Mouse (Mus musculus): ENCODE data around the gene Cib4. TPM values are rescaled to one million over a fixed set of nuclear protein-coding genes. Genes with fewer than 3 reads are reported as not detected.
A peak's percentile ranks its signal among the peaks of the same experiment; 100 is the strongest.

The Cib4 gene
- polyA plus RNA-seq, 1 experiment from 2014 or later = not detected

DNA sequence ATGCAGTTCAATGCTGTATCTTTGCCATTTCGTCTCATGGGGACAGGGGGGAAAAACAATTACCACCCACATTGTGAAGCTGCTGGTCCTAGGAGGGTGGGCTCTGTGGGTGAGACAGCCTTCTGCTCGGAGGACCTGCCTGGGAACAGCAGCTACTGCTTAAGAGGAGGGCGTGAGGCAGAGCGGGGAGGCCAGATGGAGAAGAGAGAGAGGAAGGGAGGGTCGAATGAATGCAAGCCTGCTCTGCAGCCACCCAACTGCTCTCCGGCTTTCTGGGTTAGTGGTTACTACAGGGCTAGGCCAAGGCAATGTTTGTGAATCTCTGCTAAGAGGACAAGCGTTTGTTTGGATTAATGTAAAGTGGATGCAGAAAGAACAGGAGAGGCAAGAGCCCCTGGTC, 26.1 kb downstream of the Cib4 start:
- peak overlapping the region; percentile 76 for H3K27ac ChIP-seq (ENCODE audit: low read depth, low read length)
- H3K9ac ChIP-seq (ENCODE audit: low read depth, low read length) = peak overlapping the region; percentile 43
- H3K27me3 ChIP-seq (replicated peaks; ENCODE audit: control insufficient read depth, insufficient read depth, low read length) = no peaks in the 10 kb centered on the region
- no peaks in the 10 kb centered on the region for H3K36me3 ChIP-seq (ENCODE audit: control insufficient read depth, insufficient read depth, low read length)
- H3K9me3 ChIP-seq (ENCODE audit: control insufficient read depth, low read length) = no peaks in the 10 kb centered on the region
- WGBS = 50% methylated on average over 7 of the region's 7 CpGs
- ATAC-seq (replicated peaks; ENCODE audit: low FRiP score) (no peak), DNase-seq (ENCODE audit: low spot score) (no peak)
- no peak overlapping the region for H3K4me2 ChIP-seq
- H3K4me3 ChIP-seq (ENCODE audit: low read depth, low read length) = no peak overlapping the region
- H3K4me1 ChIP-seq (replicated peaks; ENCODE audit: control insufficient read depth, insufficient read depth, low read length) = peaks cover 27% of the 10 kb centered on the region

DNA sequence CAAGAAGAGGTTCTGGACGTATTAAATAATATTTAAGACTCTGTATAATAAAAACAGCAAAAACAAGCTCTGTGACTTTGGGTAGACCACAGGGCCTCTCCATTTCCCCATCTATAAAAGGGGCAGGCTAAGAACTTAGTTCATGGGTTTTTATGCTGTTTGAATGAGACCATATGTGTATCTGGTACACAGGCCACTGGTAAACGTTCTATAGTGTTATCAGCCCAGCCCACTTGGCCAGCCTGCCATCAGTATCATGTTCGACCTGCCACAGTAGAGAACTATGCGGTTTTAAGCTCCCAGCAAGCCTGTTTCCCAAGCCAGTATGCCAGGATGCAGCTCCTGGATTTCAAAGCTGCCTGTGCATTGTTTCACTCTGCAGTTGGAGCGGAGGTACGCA, 27.1 kb downstream of the Cib4 start:
- Histone ChIP-seq H3K36me3 (ENCODE audit: control insufficient read depth, insufficient read depth, low read length) (no peaks in the 10 kb centered on the region), H3K4me3 (ENCODE audit: low read depth, low read length) (no peak overlapping the region), H3K9ac (ENCODE audit: low read depth, low read length) (0 out of 2 replicates have a peak overlapping the region, but pooled peaks have one; percentile 43), H3K27ac (ENCODE audit: low read depth, low read length) (peak overlapping the region; percentile 76), H3K9me3 (ENCODE audit: control insufficient read depth, low read length) (no peaks in the 10 kb centered on the region), H3K4me1 (replicated peaks; ENCODE audit: control insufficient read depth, insufficient read depth, low read length) (peaks cover 27% of the 10 kb centered on the region), H3K27me3 (replicated peaks; ENCODE audit: control insufficient read depth, insufficient read depth, low read length) (no peaks in the 10 kb centered on the region), H3K4me2 (0 out of 2 replicates have a peak overlapping the region, but pooled peaks have one; percentile 19)
- ATAC-seq (replicated peaks; ENCODE audit: low FRiP score) (peak; percentile 93), DNase-seq (ENCODE audit: low spot score) (no peak)
- WGBS = 49% methylated on average over 6 of the region's 6 CpGs

DNA sequence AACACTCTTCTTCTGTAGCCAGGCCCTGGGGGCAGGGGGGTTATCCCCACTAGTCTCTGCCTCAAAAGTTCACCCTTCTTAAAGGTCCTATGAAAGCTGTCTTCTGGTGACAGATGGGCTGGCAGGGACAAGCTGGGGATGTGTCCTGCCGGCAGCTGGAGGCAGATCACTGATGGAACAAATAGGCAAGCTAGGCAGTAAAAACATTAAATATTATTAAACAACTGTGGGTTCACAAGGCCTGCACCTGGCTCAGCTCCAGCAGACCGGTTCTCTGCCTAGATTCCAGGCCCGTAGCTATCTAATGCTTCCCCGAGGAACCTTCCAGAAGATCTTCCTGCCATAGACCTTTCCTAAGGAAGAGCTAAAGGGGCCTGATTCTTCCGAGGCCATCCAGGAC, 27.5 kb downstream of the Cib4 start:
- Histone ChIP-seq H3K27me3 (replicated peaks; ENCODE audit: control insufficient read depth, insufficient read depth, low read length) (no peaks in the 10 kb centered on the region), H3K9me3 (ENCODE audit: control insufficient read depth, low read length) (no peaks in the 10 kb centered on the region), H3K9ac (ENCODE audit: low read depth, low read length) (no peak overlapping the region), H3K27ac (ENCODE audit: low read depth, low read length) (peak overlapping the region; percentile 76), H3K4me1 (replicated peaks; ENCODE audit: control insufficient read depth, insufficient read depth, low read length) (peaks cover 24% of the 10 kb centered on the region), H3K36me3 (ENCODE audit: control insufficient read depth, insufficient read depth, low read length) (no peaks in the 10 kb centered on the region), H3K4me2 (no peak overlapping the region), H3K4me3 (ENCODE audit: low read depth, low read length) (no peak overlapping the region)
- DNase-seq (ENCODE audit: low spot score) = no peak
- ATAC-seq (replicated peaks; ENCODE audit: low FRiP score) = no peak
- 64% methylated on average over 5 of the region's 5 CpGs for WGBS

DNA sequence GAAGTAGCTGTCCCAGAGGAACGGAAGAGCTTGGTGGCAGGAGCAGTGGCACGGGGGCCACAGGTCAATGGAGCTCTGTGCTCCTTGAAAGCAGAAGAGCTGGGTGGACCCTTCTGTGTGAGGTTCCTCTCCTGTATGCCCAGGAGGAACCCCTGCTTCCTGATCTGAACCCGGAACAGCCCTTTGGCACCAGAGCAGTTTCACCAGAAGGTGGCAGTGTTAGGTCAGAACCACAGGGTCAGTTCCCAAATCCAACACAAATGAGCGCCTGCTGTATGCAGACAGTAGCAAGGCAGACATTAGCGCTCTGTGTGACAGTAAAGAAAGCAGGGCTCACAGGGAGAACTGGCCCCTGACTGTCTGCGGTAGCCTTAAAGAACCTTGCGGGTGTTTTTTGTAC, 29.3 kb downstream of the Cib4 start:
- Histone ChIP-seq H3K4me3 (ENCODE audit: low read depth, low read length) (no peak overlapping the region), H3K9ac (ENCODE audit: low read depth, low read length) (no peak overlapping the region), H3K4me2 (no peak overlapping the region), H3K4me1 (replicated peaks; ENCODE audit: control insufficient read depth, insufficient read depth, low read length) (peaks cover 23% of the 10 kb centered on the region), H3K27ac (ENCODE audit: low read depth, low read length) (no peak overlapping the region), H3K27me3 (replicated peaks; ENCODE audit: control insufficient read depth, insufficient read depth, low read length) (no peaks in the 10 kb centered on the region), H3K9me3 (ENCODE audit: control insufficient read depth, low read length) (no peaks in the 10 kb centered on the region), H3K36me3 (ENCODE audit: control insufficient read depth, insufficient read depth, low read length) (no peaks in the 10 kb centered on the region)
- WGBS = 45% methylated on average over 7 of the region's 7 CpGs
- DNase-seq (ENCODE audit: low spot score) (no peak), ATAC-seq (replicated peaks; ENCODE audit: low FRiP score) (no peak)

DNA sequence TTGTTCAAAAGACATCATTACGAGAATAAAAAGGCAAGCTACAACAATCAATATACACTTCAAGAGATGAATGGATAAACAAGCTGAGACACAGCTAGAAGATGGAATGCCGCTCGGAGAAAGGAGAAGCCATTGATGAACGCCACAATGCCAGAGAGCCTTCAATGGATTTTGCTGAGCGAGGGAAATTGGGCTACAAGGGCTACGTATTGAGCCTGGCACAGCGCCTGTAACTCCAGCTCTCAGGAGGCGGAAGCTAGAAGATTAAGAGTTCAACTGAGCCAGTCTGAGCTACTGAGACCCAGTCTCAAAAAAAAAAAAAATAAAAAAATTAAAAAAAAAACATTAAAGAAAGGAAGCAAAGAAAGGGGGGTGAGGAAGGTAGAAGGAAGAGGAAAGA, 32.5 kb downstream of the Cib4 start:
- Histone ChIP-seq H3K9ac (ENCODE audit: low read depth, low read length) (no peak overlapping the region), H3K4me2 (no peak overlapping the region), H3K36me3 (ENCODE audit: control insufficient read depth, insufficient read depth, low read length) (no peaks in the 10 kb centered on the region), H3K27ac (ENCODE audit: low read depth, low read length) (no peak overlapping the region), H3K4me1 (replicated peaks; ENCODE audit: control insufficient read depth, insufficient read depth, low read length) (peaks cover 3% of the 10 kb centered on the region), H3K27me3 (replicated peaks; ENCODE audit: control insufficient read depth, insufficient read depth, low read length) (no peaks in the 10 kb centered on the region), H3K9me3 (ENCODE audit: control insufficient read depth, low read length) (no peaks in the 10 kb centered on the region), H3K4me3 (ENCODE audit: low read depth, low read length) (no peak overlapping the region)
- no peak for DNase-seq (ENCODE audit: low spot score)
- ATAC-seq (replicated peaks; ENCODE audit: low FRiP score) = no peak
- WGBS = 86% methylated on average over 8 of the region's 8 CpGs

DNA sequence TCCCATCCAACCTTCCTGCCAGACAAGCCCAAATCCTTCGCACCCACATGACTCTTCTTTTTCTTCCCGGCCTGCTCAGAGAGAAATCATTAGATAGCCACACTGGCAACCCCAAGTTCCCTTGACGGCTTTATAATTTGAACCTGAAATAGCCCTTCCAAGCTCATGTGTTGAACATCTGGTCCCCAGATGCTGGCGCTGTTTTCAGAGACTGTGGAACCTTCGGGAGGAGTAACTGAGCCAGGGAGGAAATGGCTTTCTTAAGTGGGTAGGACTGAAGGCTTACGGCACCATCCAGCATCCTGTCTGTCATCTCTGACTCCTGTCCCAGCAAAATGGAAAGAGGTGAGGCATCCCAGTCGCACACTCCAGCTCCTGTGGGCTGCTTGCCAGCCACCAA, 48.3 kb downstream of the Cib4 start:
- H3K27ac ChIP-seq (ENCODE audit: low read depth, low read length) = no peak overlapping the region
- WGBS = 67% methylated on average over 7 of the region's 7 CpGs
- no peaks in the 10 kb centered on the region for H3K9me3 ChIP-seq (ENCODE audit: control insufficient read depth, low read length)
- H3K27me3 ChIP-seq (replicated peaks; ENCODE audit: control insufficient read depth, insufficient read depth, low read length) = no peaks in the 10 kb centered on the region
- no peaks in the 10 kb centered on the region for H3K4me1 ChIP-seq (replicated peaks; ENCODE audit: control insufficient read depth, insufficient read depth, low read length)
- H3K4me3 ChIP-seq (ENCODE audit: low read depth, low read length) = no peak overlapping the region
- no peaks in the 10 kb centered on the region for H3K36me3 ChIP-seq (ENCODE audit: control insufficient read depth, insufficient read depth, low read length)
- DNase-seq (ENCODE audit: low spot score) (no peak), ATAC-seq (replicated peaks; ENCODE audit: low FRiP score) (no peak)
- H3K9ac ChIP-seq (ENCODE audit: low read depth, low read length) = no peak overlapping the region
- H3K4me2 ChIP-seq = no peak overlapping the region

DNA sequence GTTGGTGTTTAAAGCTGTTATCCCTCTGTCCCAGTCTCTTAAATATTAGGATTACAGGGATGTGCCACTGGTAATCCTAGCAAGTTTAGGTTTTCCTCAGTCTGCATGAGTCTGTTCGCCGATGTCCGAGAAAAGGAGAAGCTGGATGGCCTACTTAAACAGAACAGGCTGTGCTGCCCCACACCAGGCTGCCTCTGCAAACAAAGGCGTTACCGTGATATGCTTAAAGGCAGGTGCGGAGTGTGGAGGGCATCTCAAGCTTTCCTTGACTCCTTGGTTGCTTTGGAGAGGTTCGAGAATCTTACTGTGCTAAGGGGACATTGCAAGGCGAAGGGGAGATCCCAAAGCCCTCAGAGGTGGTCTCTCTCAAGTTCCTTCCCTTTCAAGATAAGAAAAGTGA, 48.8 kb downstream of the Cib4 start:
- WGBS = 77% methylated on average over 8 of the region's 8 CpGs
- Histone ChIP-seq H3K4me1 (replicated peaks; ENCODE audit: control insufficient read depth, insufficient read depth, low read length) (no peaks in the 10 kb centered on the region), H3K4me2 (no peak overlapping the region), H3K36me3 (ENCODE audit: control insufficient read depth, insufficient read depth, low read length) (no peaks in the 10 kb centered on the region), H3K9me3 (ENCODE audit: control insufficient read depth, low read length) (no peaks in the 10 kb centered on the region), H3K27me3 (replicated peaks; ENCODE audit: control insufficient read depth, insufficient read depth, low read length) (no peaks in the 10 kb centered on the region), H3K9ac (ENCODE audit: low read depth, low read length) (no peak overlapping the region), H3K4me3 (ENCODE audit: low read depth, low read length) (no peak overlapping the region), H3K27ac (ENCODE audit: low read depth, low read length) (no peak overlapping the region)
- ATAC-seq (replicated peaks; ENCODE audit: low FRiP score) (no peak), DNase-seq (ENCODE audit: low spot score) (no peak)

DNA sequence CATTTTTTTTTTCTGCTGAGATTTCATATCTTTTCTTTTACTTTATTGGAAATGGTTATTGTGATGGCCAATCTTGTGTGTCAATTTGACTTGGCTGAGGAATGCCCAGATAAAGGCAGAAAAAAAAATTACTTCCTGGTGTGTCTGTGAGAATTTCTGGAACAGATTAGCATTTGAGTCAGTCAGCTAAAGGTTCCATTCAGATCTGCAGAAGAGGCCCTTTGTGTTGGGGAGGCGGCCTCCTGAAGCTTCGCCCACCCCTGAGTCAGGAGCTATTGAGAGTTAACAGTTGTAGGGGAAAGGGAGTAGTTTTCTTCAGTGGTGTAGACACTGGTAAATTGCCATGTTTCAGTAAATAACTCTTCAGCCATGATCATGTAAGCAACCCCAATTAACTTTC, 50.3 kb downstream of the Cib4 start:
- Histone ChIP-seq H3K9me3 (ENCODE audit: control insufficient read depth, low read length) (no peaks in the 10 kb centered on the region), H3K27ac (ENCODE audit: low read depth, low read length) (no peak overlapping the region), H3K4me1 (replicated peaks; ENCODE audit: control insufficient read depth, insufficient read depth, low read length) (no peaks in the 10 kb centered on the region), H3K36me3 (ENCODE audit: control insufficient read depth, insufficient read depth, low read length) (no peaks in the 10 kb centered on the region), H3K4me3 (ENCODE audit: low read depth, low read length) (no peak overlapping the region), H3K27me3 (replicated peaks; ENCODE audit: control insufficient read depth, insufficient read depth, low read length) (no peaks in the 10 kb centered on the region), H3K4me2 (no peak overlapping the region), H3K9ac (ENCODE audit: low read depth, low read length) (no peak overlapping the region)
- DNase-seq (ENCODE audit: low spot score) (no peak), ATAC-seq (replicated peaks; ENCODE audit: low FRiP score) (no peak)
- whole genome bisulfite sequencing = 71% methylated on average over 2 of the region's 2 CpGs

DNA sequence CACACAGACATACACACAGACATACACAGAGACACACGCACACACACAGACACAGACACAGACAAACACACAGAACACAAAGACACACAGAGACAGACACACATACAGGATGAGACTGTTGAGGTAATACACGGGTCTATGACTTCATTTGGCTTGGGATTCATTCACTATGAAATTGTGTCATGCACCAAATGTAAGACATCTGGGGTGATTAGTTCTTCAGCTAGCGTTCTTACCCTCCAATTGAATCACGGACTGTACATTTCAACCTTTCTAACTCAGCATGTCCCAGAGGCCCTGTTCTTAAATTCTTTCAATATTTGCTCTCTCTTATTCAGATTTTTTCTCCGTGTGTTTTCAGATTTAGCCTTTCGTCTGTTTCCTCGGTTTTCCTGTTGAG, 51.0 kb downstream of the Cib4 start:
- no peak for DNase-seq (ENCODE audit: low spot score)
- Histone ChIP-seq H3K4me1 (replicated peaks; ENCODE audit: control insufficient read depth, insufficient read depth, low read length) (no peaks in the 10 kb centered on the region), H3K4me2 (no peak overlapping the region), H3K27ac (ENCODE audit: low read depth, low read length) (no peak overlapping the region), H3K36me3 (ENCODE audit: control insufficient read depth, insufficient read depth, low read length) (no peaks in the 10 kb centered on the region), H3K9me3 (ENCODE audit: control insufficient read depth, low read length) (no peaks in the 10 kb centered on the region), H3K4me3 (ENCODE audit: low read depth, low read length) (no peak overlapping the region), H3K9ac (ENCODE audit: low read depth, low read length) (no peak overlapping the region), H3K27me3 (replicated peaks; ENCODE audit: control insufficient read depth, insufficient read depth, low read length) (no peaks in the 10 kb centered on the region)
- WGBS = 83% methylated on average over 7 of the region's 7 CpGs
- no peak for ATAC-seq (replicated peaks; ENCODE audit: low FRiP score)
